Mouse (Mus musculus) CH12.LX (cell line): ENCODE results near the gene Cfap157.

Experiments
- CHD2 ChIP-seq: IDR thresholded peaks from 2 replicates; pipeline ENCODE4 v1.6.1; 2011; ENCODE audit warnings: low read length, improper control_type of control experiment
- CTCF ChIP-seq, 2 experiments: IDR thresholded peaks in 1 of 2; conservative IDR thresholded peaks in 1 of 2; 2 replicates each; pipeline ENCODE4 v1.5.1; 2011 to 2012; ENCODE audit warnings: low read depth in 2 of 2, low read length in 2 of 2, improper control_type of control experiment in 1 of 2, inconsistent platforms in 1 of 2, mild to moderate bottlenecking in 1 of 2, moderate library complexity in 1 of 2
- JUN ChIP-seq: IDR thresholded peaks from 2 replicates; pipeline ENCODE4 v1.6.1; 2011; ENCODE audit warnings: low read depth, mild to moderate bottlenecking, low read length, improper control_type of control experiment, moderate library complexity; ENCODE audit not compliant: insufficient read depth
- MXI1 ChIP-seq: IDR thresholded peaks from 2 replicates; pipeline ENCODE4 v1.6.1; 2011; ENCODE audit warnings: mild to moderate bottlenecking, low read depth, low read length, improper control_type of control experiment
- USF1 ChIP-seq: IDR thresholded peaks from 2 replicates; pipeline ENCODE4 v1.6.1; 2014; ENCODE audit warnings: low read depth, mild to moderate bottlenecking, inconsistent platforms, low read length, improper control_type of control experiment
- ZMIZ1 ChIP-seq: IDR thresholded peaks from 2 replicates; pipeline ENCODE4 v1.6.1; 2012; ENCODE audit warnings: low read depth, mild to moderate bottlenecking, inconsistent platforms, low read length, improper control_type of control experiment

DNA sequence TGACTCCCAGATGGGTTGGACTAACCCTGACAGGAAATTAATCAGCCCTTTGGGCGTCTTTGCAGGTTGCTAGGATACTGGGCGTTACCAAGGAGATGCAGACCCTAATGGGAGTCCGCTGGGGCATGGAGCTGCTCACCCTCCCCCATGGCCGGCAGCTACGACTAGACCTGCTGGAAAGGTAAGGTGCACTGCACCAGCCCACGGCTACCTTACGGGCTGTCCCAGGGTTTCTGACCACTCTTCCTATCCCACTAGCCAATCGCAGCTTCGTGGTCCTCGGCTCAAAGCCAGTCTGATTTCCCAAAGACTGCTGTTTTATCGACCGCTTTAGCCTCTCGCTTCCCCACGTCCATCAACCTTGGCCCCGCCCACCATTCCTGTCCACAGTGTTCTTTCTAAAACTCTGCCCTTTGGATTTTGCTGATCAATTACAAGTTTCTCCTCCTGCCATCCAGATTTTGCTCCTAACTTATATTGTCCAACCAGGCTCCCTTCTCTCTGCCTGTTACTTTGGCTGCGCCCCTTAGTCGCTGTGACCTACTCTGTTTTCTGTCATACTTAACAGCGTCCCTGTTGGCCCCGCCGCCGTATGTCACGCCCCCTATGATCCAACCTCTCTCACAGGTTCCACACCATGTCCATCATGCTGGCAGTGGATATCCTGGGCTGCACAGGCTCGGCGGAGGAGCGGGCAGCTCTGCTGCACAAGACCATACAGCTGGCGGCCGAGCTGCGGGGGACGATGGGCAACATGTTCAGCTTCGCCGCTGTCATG lies 33.2 kb downstream of the Cfap157 start:
- no peak for TF ChIP-seq JUN
- TF ChIP-seq USF1 = no peak
- no peak for TF ChIP-seq MXI1
- no peak for TF ChIP-seq CTCF (conservative IDR thresholded peaks at IDR 0.05 in 1 of 2, IDR thresholded peaks at IDR 0.05 in 1 of 2; ENCODE audit: low read depth in 2 of 2, low read length in 2 of 2)
- TF ChIP-seq CHD2 = no peak
- TF ChIP-seq ZMIZ1 = no peak
